Mouse (Mus musculus) lung, adult 2 months (tissue): ENCODE results near the gene Txnip.

ENCODE experiments used
- CTCF ChIP-seq: fragments of 200-500 bp; IDR thresholded peaks from 2 replicates; pipeline ENCODE4 v1.5.1; 2011; ENCODE audit warnings: mild to moderate bottlenecking, low read length, control low read depth; ENCODE audit not compliant: insufficient read depth
- POLR2A ChIP-seq: fragments of 200-500 bp; IDR thresholded peaks from 2 replicates; pipeline ENCODE4 v1.6.1; 2011; ENCODE audit warnings: low read depth, mild to moderate bottlenecking, control low read depth, low read length, borderline replicate concordance; ENCODE audit errors: extremely low read depth

DNA sequence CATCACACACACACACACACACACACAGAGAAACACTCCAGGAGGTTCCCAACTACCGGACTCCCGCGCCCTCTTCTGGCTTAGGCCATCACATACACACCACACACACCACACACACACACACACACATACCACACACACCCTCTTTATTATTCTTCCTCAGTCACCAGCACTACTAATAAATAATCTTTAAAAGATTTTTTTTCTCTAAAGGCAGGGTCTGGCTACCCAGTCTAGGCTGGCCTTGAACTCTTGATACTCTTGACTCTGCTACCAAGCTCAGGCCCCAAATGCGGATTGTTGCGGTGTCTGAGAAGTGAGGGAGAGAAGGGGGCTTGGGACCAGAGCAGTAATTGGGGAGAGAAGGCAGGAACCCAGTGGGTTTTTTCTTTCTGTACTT lies 37.1 kb downstream of the Txnip start:
- TF ChIP-seq POLR2A, result no peak
- TF ChIP-seq CTCF, result no peak
